Mouse (Mus musculus) kidney, postnatal 36 days (tissue): Measurements from ENCODE around the gene Shkbp1.

Experiments used
- DNase-seq, 2 experiments: peaks; one replicate each; pipeline ENCODE4 v3.0.0; 2021 to 2022; ENCODE audit warnings: mixed read lengths in 2 of 2

The Shkbp1 gene

GRCm38 (mm10) chr7:27364379-27364778, 8.6 kb upstream of the Shkbp1 start:
- DNase-seq: no peak

- peak; percentile 100 for DNase-seq
Observed at GRCm38 (mm10) chr7:27361283-27361946, 5.6 kb upstream of the Shkbp1 start.

GRCm38 (mm10) chr7:27360749-27361148, 4.9 kb upstream of the Shkbp1 start:
- no peak for DNase-seq

GRCm38 (mm10) chr7:27359706-27360358, 4.0 kb upstream of the Shkbp1 start:
- no peak for DNase-seq

GRCm38 (mm10) chr7:27359162-27359561, 3.3 kb upstream of the Shkbp1 start:
- no peak for DNase-seq

- DNase-seq: no peak
Observed at GRCm38 (mm10) chr7:27357595-27357978, 1.8 kb upstream of the Shkbp1 start.

GRCm38 (mm10) chr7:27356861-27357594, 1.2 kb upstream of the Shkbp1 start, which contains the start of gene Gm20479:
TSS of gene Gm20479 (minus strand) at chr7:27357419.
- peak; percentile 34 to 45 for DNase-seq

- peak; percentile 46 to 62 for DNase-seq
Observed at GRCm38 (mm10) chr7:27356248-27356647, 429 bp upstream of the Shkbp1 start.

GRCm38 (mm10) chr7:27355261-27355660, 558 bp downstream of the Shkbp1 start:
- no peak for DNase-seq

GRCm38 (mm10) chr7:27354783-27355182, 1.0 kb downstream of the Shkbp1 start:
- no peak for DNase-seq

- peak; percentile 46 to 74 for DNase-seq
Observed at GRCm38 (mm10) chr7:27354144-27354543, 1.7 kb downstream of the Shkbp1 start.

- DNase-seq: no peak
Observed at GRCm38 (mm10) chr7:27345444-27345843, 10.4 kb downstream of the Shkbp1 start.

GRCm38 (mm10) chr7:27342595-27342994, 13.2 kb downstream of the Shkbp1 start:
- no peak for DNase-seq

- no peak for DNase-seq
Observed at GRCm38 (mm10) chr7:27339519-27339918, 16.3 kb downstream of the Shkbp1 start.

GRCm38 (mm10) chr7:27339114-27339513, 16.7 kb downstream of the Shkbp1 start:
- DNase-seq: no peak

- peak; percentile 86 to 90 for DNase-seq
Observed at GRCm38 (mm10) chr7:27337175-27337853, 18.5 kb downstream of the Shkbp1 start, which contains the start of gene Ltbp4. TSS of gene Ltbp4 (minus strand) at chr7:27337692.

GRCm38 (mm10) chr7:27335928-27336823, 19.6 kb downstream of the Shkbp1 start:
- DNase-seq: peak; percentile 90 to 95

GRCm38 (mm10) chr7:27335011-27335720, 20.7 kb downstream of the Shkbp1 start:
- DNase-seq: no peak

- DNase-seq: peak; percentile 62
Observed at GRCm38 (mm10) chr7:27334405-27334911, 21.4 kb downstream of the Shkbp1 start.

- DNase-seq: peak in 1 of 2 experiments; percentile 50
Observed at GRCm38 (mm10) chr7:27333316-27333941, 22.4 kb downstream of the Shkbp1 start.
